Mouse (Mus musculus) intestine, embryonic 14.5 days (tissue): Measurements from ENCODE around the gene Cel. TPM values are rescaled to one million over a fixed set of nuclear protein-coding genes. Genes with fewer than 3 reads are reported as not detected.

Experiments
- ATAC-seq: fragments of 200-750 bp; cut with Nextera tagmentation; replicated peaks from 2 replicates; pipeline ENCODE4 v1.8.0; 2017; ENCODE audit warnings: low read depth, moderate number of reproducible peaks, moderate TSS enrichment, moderate library complexity; ENCODE audit not compliant: low FRiP score, low TSS enrichment
- DNase-seq: peaks from one replicate; pipeline ENCODE4 v3.0.0-alpha.2; 2018; ENCODE audit warnings: low spot score
- H3K27ac ChIP-seq: fragments of 300-500 bp; sonication (generic); 2 replicates; pipeline ENCODE4 v1.5.1; 2014; ENCODE audit warnings: low read depth, mild to moderate bottlenecking, control low read depth
- H3K27me3 ChIP-seq: fragments of 300-500 bp; sonication (generic); replicated peaks from 2 replicates; pipeline ENCODE4 v1.6.1; 2014; ENCODE audit warnings: low read length, control low read depth; ENCODE audit not compliant: control insufficient read depth, insufficient read depth
- H3K36me3 ChIP-seq: fragments of 300-500 bp; sonication (generic); 2 replicates; pipeline ENCODE4 v1.6.1; 2014; ENCODE audit warnings: low read length, control low read depth; ENCODE audit not compliant: control insufficient read depth, insufficient read depth
- H3K4me1 ChIP-seq: fragments of 300-500 bp; sonication (generic); replicated peaks from 2 replicates; pipeline ENCODE4 v1.6.1; 2014; ENCODE audit warnings: low read length, control low read depth, mixed read lengths; ENCODE audit not compliant: control insufficient read depth, insufficient read depth
- H3K4me2 ChIP-seq: fragments of 300-500 bp; sonication (generic); 2 replicates; pipeline ENCODE4 v1.6.1; 2014; ENCODE audit warnings: low read length
- H3K4me3 ChIP-seq: fragments of 300-500 bp; sonication (generic); 2 replicates; pipeline ENCODE4 v1.5.1; 2014; ENCODE audit warnings: low read depth, low read length, control low read depth, mixed read lengths
- H3K9ac ChIP-seq: fragments of 300-500 bp; sonication (generic); 2 replicates; pipeline ENCODE4 v1.6.1; 2014; ENCODE audit warnings: mild to moderate bottlenecking, low read length
- H3K9me3 ChIP-seq: fragments of 300-500 bp; sonication (generic); 2 replicates; pipeline ENCODE4 v1.6.1; 2016; ENCODE audit warnings: low read length, control low read depth; ENCODE audit not compliant: control insufficient read depth
- WGBS: fragments of 180-500 bp; shearing (Covaris S2); extraction: QIAGEN DNeasy Blood & Tissue Kit; methylation state at CpG from one replicate; pipeline ENCODE4 v1.1.7; 2014; 5-methylcytosine and 5-hydroxymethylcytosine counted together
- polyA plus RNA-seq: library from polyadenylated mRNA; unstranded; fragments of >200 nt; fragmentation: Nextera tagmentation; extraction: Ambion mirVana; gene quantifications from 2 replicates; pipeline ENCODE4 v1.2.1, GENCODE M21; 2014

Gene Cel
- polyA plus RNA-seq, 1 experiment from 2014 or later = 67.3 TPM

DNA sequence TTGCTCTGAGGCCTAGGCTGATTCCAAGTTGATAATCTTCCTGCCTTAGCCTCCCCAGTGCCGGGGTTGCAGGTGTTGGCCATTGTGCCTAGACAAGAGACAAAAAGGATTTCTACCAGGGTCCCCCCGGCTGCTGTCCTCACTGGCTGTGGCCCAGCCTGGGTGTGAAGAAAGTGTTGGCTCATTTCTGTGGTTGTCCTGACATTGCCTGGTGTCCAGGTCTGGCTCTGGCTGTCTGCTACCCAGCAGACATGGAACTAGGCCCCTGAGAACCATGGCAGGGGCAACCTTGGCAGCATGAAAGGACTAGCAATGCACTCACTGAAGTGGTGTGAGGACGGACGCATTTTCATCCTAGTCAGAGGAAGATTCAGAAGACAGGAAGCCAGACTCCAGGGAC, 33.3 kb downstream of the Cel start:
- H3K36me3 ChIP-seq = no peaks in the 10 kb centered on the region
- no peak for ATAC-seq
- H3K4me1 ChIP-seq = peaks cover 43% of the 10 kb centered on the region
- H3K4me2 ChIP-seq = no peak overlapping the region
- H3K9me3 ChIP-seq = no peaks in the 10 kb centered on the region
- no peak for DNase-seq
- H3K27ac ChIP-seq = no peak overlapping the region
- no peak overlapping the region for H3K4me3 ChIP-seq
- H3K9ac ChIP-seq = no peak overlapping the region
- no peaks in the 10 kb centered on the region for H3K27me3 ChIP-seq
- WGBS = 83% methylated on average over 4 of the region's 4 CpGs

- Histone ChIP-seq H3K4me2 (no peak overlapping the region), H3K27ac (no peak overlapping the region), H3K9me3 (no peaks in the 10 kb centered on the region), H3K4me1 (peaks cover 41% of the 10 kb centered on the region), H3K36me3 (no peaks in the 10 kb centered on the region), H3K4me3 (no peak overlapping the region), H3K27me3 (no peaks in the 10 kb centered on the region), H3K9ac (no peak overlapping the region)
- no peak for ATAC-seq
- DNase-seq = no peak
- WGBS = 92% methylated on average over 7 of the region's 7 CpGs
Observed at GRCm38 (mm10) chr2:28528354-28528730, 34.9 kb downstream of the Cel start.

GRCm38 (mm10) chr2:28527436-28528353, 35.5 kb downstream of the Cel start:
- Histone ChIP-seq H3K4me3 (no peak overlapping the region), H3K9me3 (no peaks in the 10 kb centered on the region), H3K27me3 (no peaks in the 10 kb centered on the region), H3K9ac (no peak overlapping the region), H3K36me3 (no peaks in the 10 kb centered on the region), H3K4me1 (peaks cover 37% of the 10 kb centered on the region), H3K4me2 (no peak overlapping the region), H3K27ac (no peak overlapping the region)
- ATAC-seq (no peak), DNase-seq (no peak)
- 88% methylated on average over 20 of the region's 20 CpGs for WGBS

DNA sequence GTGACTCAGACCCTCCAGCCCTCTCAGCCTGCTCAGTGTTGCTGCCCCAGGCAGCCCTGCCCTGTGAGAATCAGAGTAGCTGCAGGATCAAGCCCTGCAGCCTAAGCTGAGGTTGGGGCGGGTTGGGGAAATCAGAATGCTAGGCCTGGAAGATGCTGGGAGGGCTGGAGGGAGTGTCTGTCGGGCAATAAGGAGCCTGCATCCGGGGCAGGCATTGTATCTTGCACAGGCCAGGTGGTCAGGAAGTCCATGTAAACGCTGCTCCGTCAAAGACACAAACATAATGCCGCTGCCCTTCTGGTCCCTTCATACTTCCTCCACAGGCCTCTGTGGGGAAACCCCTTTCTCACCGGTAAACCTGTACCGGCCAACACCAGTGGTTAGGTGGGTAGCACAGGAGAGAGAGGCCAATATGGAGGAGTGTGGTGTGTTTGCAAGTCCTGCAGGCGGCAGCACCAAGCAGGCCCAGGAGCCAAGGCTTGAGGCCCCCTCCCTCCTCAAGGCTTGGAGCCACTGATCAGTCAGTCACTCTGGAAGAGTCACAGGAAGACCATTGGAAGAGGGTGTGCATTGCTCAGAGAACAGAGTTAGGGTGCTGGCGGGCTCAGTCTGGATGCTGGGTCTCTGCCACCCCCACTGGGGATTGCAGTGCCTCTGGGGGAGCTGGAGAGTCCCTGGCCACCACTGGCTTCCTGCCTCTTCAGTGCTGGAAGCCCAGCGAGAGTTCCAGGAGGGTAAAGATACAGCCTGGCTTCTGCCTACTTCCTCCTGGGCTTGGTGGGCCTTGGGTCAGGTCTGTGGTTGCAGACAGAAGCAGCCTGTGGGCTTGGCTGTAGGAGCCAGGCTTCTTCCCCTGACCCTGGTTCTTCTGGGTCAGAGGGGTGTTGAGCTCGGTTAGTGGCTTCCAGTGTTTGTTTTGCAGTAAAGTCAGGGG, 37.0 kb downstream of the Cel start:
- ATAC-seq = no peak; the same call in 1 of the 2 replicates
- WGBS = 24% methylated on average over 12 of the region's 12 CpGs

GRCm38 (mm10) chr2:28525219-28525942, 37.8 kb downstream of the Cel start:
- Histone ChIP-seq H3K9ac (no peak overlapping the region), H3K27ac (peak overlapping the region; percentile 80), H3K4me1 (peaks cover 31% of the 10 kb centered on the region), H3K9me3 (no peaks in the 10 kb centered on the region), H3K4me2 (peak overlapping the region; percentile 22), H3K36me3 (no peaks in the 10 kb centered on the region), H3K4me3 (no peak overlapping the region), H3K27me3 (no peaks in the 10 kb centered on the region)
- peak; percentile 89 for ATAC-seq
- no peak for DNase-seq
- WGBS = 14% methylated on average over 11 of the region's 11 CpGs

More for the DNA sequence above, 37.0 kb downstream of the Cel start:
- H3K9me3 ChIP-seq = no peaks in the 10 kb centered on the region
- H3K36me3 ChIP-seq = no peaks in the 10 kb centered on the region
- peak overlapping the region; percentile 80 for H3K27ac ChIP-seq
- peak; percentile 74 for DNase-seq
- H3K27me3 ChIP-seq = no peaks in the 10 kb centered on the region
- peaks cover 31% of the 10 kb centered on the region for H3K4me1 ChIP-seq
- no peak overlapping the region for H3K4me3 ChIP-seq
- no peak overlapping the region for H3K9ac ChIP-seq
- H3K4me2 ChIP-seq = peak overlapping the region; percentile 22

DNA sequence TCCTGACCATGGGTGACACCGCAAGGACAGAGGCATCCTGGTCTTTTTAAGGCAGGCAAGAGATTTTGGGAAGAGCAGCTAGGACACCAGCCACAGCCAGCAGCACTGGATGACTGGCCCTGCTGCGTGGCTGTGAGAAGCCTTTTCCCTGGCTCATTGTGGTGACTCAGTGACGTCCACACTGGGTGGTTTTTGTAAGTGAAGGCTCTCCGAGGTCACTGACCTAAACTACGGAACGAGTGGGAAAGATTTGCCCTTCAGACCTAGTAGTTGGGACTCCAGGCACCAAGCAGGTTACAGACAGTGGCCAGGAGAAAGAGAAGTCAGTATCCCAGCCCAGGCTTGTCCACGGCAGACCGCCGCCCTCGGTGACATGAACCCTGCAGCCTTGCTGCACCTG, 38.8 kb downstream of the Cel start:
- H3K4me3 ChIP-seq = no peak overlapping the region

DNA sequence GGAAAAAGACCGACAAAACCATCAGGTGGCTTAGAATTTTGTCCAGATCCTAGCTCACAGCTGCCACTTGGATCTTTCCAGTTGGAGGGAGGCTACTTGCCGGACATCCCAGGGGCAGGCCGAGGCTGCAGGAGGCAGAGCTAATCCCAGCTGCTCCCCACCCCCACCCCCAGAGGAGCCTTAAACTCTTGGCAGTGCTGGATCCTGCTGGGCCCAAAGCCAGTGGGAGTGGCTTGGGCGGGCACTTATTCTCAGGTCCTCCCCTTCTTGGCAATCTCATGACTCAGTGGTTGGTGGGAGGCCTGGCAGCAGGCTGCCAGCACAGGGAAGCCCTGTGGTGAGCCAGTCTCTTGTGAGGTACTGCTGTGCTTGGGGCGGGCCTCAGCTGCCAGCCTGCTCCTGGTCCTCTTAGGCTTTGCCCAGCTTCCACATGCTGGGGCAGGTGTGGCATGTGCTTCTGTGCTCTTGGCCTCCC, 39.5 kb downstream of the Cel start:
- WGBS = 26% methylated on average over 5 of the region's 5 CpGs
- DNase-seq = peak; percentile 81

More for the DNA sequence above, 38.8 kb downstream of the Cel start:
- Histone ChIP-seq H3K9ac (no peak overlapping the region), H3K4me1 (peaks cover 31% of the 10 kb centered on the region), H3K27me3 (no peaks in the 10 kb centered on the region), H3K4me2 (no peak overlapping the region), H3K36me3 (no peaks in the 10 kb centered on the region), H3K9me3 (no peaks in the 10 kb centered on the region), H3K27ac (no peak overlapping the region)
- WGBS = 83% methylated on average over 10 of the region's 10 CpGs
- DNase-seq (no peak), ATAC-seq (no peak)

DNA sequence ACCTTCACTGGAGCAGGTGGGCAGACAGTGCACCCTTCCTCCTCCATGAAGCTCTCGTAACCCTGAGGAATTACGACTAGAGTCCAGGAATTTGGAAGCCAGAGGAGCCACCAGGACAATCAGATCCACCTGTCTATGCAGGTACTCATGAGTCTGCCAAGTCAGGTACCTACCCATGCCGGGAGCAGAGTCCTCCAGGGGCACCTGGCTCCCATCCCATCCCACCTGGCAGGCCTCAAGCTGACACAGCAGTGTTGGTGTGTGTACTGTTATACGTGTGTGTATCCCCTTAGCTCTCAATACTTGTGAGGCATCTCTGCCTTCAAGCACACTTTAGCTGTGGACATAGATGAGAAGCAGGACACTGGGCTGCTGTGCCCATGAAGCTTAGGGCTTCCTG, 41.0 kb downstream of the Cel start:
- Histone ChIP-seq H3K27me3 (no peaks in the 10 kb centered on the region), H3K4me3 (no peak overlapping the region), H3K9me3 (no peaks in the 10 kb centered on the region), H3K9ac (no peak overlapping the region), H3K4me2 (no peak overlapping the region), H3K4me1 (peaks cover 36% of the 10 kb centered on the region), H3K36me3 (no peaks in the 10 kb centered on the region), H3K27ac (no peak overlapping the region)
- no peak for ATAC-seq
- whole genome bisulfite sequencing = 80% methylated on average over 4 of the region's 4 CpGs
- no peak for DNase-seq

More for the DNA sequence above, 39.5 kb downstream of the Cel start:
- H3K9me3 ChIP-seq = no peaks in the 10 kb centered on the region
- H3K4me3 ChIP-seq = no peak overlapping the region
- no peak overlapping the region for H3K27ac ChIP-seq
- no peaks in the 10 kb centered on the region for H3K36me3 ChIP-seq
- H3K4me1 ChIP-seq = peaks cover 31% of the 10 kb centered on the region
- ATAC-seq = peak; percentile 40; the same call in 1 of the 2 replicates
- H3K9ac ChIP-seq = no peak overlapping the region
- no peak overlapping the region for H3K4me2 ChIP-seq
- no peaks in the 10 kb centered on the region for H3K27me3 ChIP-seq
